Mouse (Mus musculus): ENCODE results near the gene Spata17. TPM values are rescaled to one million over a fixed set of nuclear protein-coding genes. Genes with fewer than 3 reads are reported as not detected.

Spata17 gene
- total RNA-seq, 1 experiment from 2014 or later = 1.3 TPM

GRCm38 (mm10) chr1:187077352-187077751 lies 137.9 kb downstream of the Spata17 start:
- no peak for DNase-seq

DNA sequence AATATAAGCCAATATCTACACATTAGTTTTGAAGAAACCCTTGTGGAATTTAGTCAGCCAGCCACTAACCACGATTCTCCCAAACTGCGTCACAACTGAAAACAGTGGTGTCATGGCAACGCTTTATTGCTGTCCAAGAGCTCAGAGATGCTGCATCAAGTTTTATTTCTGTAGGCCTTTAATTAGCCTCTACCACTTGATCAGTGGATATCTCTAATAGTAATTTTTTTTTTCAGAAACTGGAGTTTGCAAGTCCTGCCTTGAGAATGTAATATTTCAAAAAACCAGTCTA lies 138.3 kb downstream of the Spata17 start:
- DNase-seq = no peak

DNA sequence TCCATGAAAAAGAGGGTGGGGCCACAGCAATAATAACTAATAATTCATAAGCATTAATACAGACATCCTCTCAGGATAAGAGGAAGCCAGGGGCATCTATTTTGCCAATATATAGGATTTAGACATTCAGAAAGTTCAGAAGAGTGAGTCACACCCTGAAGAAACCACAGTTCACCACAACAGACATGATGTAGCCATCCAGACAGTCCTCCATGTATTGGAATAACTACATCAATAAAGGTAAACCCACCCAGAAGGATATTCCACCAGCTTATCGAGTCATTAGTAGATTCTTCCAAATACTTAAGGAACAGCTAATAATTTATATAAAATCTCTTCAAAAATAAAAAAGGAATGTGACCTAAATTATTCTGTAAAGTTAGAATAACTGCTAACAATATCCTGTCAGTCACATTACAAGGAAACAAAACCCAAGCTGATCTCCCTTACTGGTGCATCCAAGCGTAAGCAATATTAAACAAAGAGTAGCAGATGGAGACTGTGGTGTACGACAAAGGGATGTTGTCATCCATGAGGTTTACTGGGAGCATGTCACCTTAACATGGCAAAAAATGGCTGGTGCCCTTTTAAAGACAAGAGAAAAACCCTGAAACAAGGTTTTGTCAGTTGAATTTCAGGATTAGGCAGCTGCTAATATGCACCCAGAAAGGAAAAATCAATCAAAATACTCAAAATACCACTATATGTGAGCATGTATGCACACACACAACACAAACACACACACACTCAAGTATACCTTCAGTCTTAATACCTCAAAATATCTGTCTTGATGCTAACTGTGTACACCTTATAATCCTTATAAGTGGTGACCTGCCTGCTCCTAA lies 138.8 kb downstream of the Spata17 start:
- no peak for DNase-seq

GRCm38 (mm10) chr1:187059874-187060273 lies 155.4 kb downstream of the Spata17 start:
- no peak for DNase-seq

DNA sequence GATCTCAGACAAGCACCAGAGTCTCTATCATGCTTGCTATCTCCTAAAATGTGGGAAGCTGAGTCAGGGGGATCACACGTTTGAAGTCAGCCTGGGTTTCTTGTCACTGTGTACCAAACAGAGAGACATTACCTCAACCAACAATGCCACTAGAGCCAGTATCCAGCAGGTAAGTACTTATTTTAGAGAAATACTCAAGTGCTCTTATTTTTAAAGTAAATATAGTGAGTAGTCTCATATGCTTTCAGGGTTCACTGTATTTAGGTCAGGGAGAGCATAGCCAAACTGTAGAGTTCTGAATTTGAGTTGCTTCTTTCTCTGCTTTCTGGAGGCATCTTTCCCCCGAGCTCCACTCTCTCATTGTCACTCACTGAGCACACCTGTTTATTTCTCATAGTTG lies 160.9 kb downstream of the Spata17 start:
- DNase-seq = no peak

GRCm38 (mm10) chr1:187053862-187054261 lies 161.4 kb downstream of the Spata17 start:
- no peak for DNase-seq

DNA sequence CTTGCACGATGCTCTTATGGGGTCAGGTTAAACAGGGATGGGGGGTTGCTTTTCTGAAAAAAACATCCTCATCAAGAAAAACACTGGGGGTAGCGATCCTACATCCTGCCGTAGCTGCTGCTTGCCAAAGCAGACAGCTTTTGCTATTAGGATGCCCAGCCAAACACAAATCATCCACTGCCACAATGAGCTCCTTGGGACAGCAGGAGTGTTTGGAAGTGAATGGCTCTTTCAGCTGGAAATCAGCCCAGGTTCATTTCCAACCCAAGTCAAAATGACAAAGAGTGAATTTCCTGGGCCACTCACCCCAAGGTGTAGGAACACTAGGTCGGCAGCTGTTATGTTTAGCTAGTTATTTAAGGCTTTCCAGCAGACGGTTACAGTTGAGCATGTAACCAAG lies 162.7 kb downstream of the Spata17 start:
- no peak for DNase-seq

- DNase-seq = no peak
These were observed 164.0 kb downstream of the Spata17 start for GRCm38 (mm10) chr1:187051296-187051695.

- DNase-seq = no peak
These were observed 166.5 kb downstream of the Spata17 start for GRCm38 (mm10) chr1:187048681-187049288.

GRCm38 (mm10) chr1:187044726-187045125 lies 170.5 kb downstream of the Spata17 start:
- no peak for DNase-seq

DNA sequence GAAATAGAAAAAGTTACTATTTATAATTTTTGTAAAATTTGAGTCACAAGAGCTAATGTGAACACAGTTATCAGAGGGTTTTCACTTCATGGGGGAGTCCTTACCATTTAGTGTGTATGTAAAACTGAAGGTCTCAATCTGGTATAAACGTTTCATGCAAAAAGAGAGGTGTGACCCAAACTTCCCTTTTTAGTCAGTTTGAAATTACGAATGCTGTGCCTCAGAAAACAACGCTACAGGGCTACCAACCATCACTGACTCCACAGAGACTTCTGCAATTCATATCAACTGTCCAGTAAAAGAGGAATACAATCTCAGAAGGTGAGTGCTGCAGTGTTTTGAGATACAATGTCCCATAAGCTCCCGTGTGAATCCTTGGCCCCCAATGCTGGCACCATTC lies 175.5 kb downstream of the Spata17 start:
- DNase-seq = no peak

DNA sequence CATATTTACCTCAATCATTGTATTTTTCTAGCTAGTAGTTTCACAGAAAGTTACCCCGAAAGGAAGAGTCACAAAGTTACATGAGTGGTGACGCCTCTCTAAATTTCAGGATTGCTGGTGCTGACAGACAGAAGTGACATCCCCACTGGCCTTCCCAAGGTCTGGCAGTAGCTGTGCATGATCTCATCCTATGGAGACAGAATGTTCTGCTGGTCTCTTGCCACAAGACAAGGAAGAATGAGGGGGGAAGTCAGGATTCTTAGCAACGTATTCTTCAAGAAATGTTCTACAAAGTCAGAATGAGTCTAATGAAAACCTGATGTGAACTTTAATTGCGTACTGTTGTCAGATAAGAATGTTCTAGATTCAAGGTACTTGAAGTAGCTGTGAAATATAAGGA lies 179.5 kb downstream of the Spata17 start:
- no peak for DNase-seq

GRCm38 (mm10) chr1:187031796-187032195 lies 183.5 kb downstream of the Spata17 start:
- DNase-seq = no peak

GRCm38 (mm10) chr1:187028841-187029240 lies 186.4 kb downstream of the Spata17 start:
- DNase-seq = no peak

DNA sequence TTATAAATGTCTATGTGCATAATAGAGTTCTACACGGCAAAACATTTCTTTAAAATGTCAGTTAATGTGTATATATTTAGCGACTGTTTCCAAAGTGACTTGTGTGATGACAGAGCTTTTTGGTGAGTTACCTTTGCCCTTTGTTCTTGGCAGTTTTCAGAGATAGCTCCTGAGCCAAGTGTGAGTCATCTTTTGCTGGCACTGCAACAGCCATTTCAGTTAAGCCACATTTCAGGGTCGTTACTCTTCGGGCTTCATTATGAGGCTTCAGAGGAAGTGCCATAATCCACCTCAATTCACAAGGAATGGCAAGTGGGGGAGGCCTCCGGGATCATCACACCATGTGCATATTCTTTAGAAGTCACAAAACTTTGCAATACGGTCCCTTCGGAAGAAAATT lies 195.3 kb downstream of the Spata17 start:
- DNase-seq = peak; percentile 54

DNA sequence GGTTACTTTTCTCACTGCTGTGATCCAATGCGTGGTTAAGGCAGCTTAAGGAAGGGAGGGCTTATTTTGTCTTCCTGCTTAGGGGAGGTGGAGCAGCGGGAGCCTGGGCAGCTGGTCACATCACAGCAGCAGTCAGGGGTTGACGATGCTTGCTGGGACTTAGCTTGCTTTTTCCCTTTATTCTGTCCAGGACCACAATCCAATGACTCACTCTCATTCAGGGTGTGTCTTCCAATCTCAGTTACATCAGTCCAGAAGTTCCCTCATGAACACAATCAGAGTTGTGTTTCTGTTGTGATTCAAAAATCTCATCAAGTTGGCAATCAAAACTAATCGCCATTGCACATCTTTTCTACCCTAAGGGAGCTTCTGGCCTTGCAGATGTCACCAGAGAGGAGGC lies 199.1 kb downstream of the Spata17 start:
- no peak for DNase-seq

DNA sequence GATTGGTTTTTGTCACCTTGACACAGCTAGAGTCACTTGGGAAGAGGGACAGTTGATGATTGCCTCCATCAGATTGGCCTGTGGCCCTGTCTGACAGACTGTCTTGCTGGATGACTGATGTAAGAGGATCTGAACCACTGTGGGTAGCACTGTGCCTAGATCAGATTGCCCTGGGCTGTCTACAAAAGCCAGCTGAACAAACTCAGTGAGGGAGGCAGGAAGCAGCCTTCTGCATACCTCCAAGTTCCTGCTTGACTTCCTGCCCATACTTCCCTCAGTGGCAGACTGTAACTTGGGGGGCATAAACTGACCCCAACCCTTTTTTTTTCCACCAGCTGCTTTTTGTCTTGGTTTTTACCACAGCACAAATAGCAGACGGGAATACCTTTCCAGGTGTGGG lies 199.6 kb downstream of the Spata17 start:
- DNase-seq = no peak

DNA sequence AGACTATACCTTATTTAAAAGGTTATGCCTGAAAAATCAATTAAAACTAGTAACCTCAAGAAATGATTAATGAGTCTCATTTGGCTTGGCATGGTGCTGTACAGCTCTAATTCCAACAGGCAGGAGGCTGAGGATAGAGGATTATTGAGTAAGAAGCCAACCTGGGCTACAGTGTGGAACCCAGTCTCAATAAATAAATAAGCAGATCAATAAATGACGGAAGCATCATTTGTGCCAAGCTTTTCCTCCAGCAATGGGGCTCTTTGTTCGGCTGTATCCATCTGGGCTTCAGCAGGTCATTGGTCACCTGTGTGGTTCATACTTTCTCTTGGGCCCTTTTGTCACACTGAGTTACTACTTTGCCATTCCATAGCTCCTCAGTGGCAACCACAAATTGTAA lies 201.1 kb downstream of the Spata17 start:
- DNase-seq = no peak

DNA sequence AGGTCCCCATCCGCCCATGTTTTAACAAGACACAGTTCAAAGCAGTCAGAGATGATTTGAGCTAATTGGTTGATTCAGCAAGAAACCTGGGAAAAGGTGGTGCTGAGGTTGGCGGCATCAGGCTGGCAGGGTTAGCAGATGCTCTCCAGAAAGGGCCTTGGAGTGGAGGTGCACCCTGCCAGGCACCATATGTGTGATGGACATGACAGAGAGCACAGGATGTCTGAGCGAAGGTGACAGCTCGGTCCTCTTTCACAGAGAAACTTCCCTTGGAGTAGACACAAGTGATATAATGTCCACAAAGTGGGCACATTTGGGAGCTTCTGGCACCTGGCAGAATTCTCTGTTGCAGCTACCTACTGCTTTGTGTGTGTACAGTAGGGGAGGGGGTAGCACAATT lies 203.7 kb downstream of the Spata17 start:
- DNase-seq = no peak

- no peak for DNase-seq
These were observed 205.2 kb downstream of the Spata17 start for GRCm38 (mm10) chr1:187010071-187010470.

- DNase-seq = no peak
These were observed 207.0 kb downstream of the Spata17 start for GRCm38 (mm10) chr1:187008236-187008635.

DNA sequence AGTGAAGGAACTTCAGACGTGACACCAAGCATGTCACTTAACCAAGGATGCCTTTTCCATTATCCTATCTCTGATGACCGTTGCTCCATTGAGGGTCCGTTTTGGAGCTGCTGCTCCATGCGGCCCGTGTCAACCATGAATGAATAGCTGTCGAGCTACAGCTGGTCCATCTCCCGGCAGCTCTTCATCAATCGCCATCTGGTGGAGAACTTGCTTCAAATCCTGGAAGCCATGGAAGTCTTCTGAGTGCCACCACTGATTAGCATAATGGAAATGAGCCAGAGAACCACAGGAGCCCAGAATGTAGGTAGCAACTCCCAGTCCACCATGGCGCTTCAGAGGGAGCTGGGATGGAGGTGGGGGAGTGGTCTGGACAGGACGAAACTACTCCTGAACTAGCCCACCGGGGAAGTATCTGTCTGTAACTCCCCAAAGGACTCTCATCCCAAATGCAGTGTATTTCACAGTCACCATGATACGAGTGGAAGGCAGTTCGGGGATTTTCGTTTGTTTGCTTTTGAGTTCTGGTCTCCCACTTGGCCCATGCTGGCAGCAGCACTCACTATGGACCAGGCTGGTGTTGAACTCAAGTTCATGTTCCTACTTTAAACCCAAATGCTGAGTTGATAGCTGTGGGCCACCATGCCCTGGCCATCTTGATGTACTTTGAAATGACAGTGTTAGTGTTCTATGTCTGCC lies 208.9 kb downstream of the Spata17 start:
- DNase-seq = no peak

DNA sequence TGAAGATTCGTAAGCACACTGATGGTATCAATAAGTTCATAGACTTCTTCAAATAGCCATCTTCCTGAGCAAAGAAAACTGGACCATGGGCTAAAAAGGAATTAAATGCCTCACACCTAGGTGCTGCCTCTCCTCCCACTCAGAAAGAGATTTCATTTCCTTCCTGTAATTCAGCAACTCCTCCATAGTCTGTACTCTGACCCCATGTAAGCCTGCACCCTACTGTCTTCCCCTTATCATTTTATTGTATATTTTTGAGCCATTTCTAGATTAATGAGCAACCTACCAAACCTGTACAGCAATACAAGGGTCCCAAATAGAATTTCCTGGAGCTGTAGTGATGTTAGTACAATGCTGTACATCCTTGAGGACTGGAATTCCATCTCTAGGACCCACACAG lies 211.0 kb downstream of the Spata17 start:
- no peak for DNase-seq

DNA sequence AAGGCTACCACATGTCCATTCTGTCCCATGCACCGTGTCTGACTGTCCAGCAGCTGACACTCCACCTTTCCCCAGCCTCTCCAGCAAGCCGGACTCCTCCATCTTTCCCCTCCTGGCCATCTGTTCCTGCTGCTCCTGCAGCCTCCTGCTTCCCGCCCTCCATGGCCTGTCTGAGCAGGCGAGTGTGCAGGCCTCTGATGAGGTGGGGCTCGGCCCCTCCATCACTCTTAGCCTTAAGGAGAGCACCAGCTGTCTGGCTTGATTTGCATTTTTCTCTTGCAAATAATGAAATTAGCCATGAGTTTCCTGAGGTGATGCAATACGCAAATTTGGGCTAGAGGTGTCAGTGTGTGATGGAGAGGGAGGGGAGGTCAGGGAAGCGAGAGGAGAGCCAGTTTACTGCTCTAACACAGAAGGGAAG lies 211.8 kb downstream of the Spata17 start:
- no peak for DNase-seq
